Mouse (Mus musculus): ENCODE results near the gene Ptprj.
A peak's percentile ranks its signal among the peaks of the same experiment; 100 is the strongest.

The Ptprj gene

GRCm38 (mm10) chr2:90580236-90581005 lies at the start of gene Ptprj:
Gene Ptprj, minus strand, starts transcription at chr2:90580647.
- peak; percentile 81 for DNase-seq (ENCODE audit: low read depth, low spot score)

- DNase-seq (ENCODE audit: low read depth, low spot score): no peak
These were observed 49.1 kb upstream of the Ptprj start for GRCm38 (mm10) chr2:90629552-90629951.

GRCm38 (mm10) chr2:90628261-90628660 lies 47.8 kb upstream of the Ptprj start:
- no peak for DNase-seq (ENCODE audit: low read depth, low spot score)

GRCm38 (mm10) chr2:90624920-90625319 lies 44.5 kb upstream of the Ptprj start:
- peak; percentile 77 for DNase-seq (ENCODE audit: low read depth, low spot score)

GRCm38 (mm10) chr2:90624339-90624738 lies 43.9 kb upstream of the Ptprj start:
- DNase-seq (ENCODE audit: low read depth, low spot score): no peak

- no peak for DNase-seq (ENCODE audit: low read depth, low spot score)
These were observed 40.4 kb upstream of the Ptprj start for GRCm38 (mm10) chr2:90620815-90621214.

DNA sequence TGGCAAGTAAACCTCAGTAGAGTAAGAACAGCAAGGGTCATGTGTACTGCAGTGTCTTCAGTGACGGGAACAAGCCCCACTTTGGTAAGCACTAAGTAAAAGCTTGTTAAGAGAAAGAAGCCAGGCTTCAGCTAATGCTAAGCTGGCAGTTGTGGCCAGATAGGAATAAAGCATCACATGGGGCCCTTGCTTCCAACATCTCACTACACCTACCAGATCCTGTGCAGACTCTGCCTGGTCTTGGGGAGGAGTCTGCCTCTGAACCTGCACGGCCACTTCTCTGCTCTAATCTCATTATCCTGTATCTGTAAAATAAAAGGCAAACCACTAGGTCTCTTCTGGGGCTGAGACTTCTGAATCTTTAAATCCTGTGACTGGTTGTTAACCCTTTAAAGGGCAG lies 39.2 kb upstream of the Ptprj start:
- no peak for DNase-seq (ENCODE audit: low read depth, low spot score)

DNA sequence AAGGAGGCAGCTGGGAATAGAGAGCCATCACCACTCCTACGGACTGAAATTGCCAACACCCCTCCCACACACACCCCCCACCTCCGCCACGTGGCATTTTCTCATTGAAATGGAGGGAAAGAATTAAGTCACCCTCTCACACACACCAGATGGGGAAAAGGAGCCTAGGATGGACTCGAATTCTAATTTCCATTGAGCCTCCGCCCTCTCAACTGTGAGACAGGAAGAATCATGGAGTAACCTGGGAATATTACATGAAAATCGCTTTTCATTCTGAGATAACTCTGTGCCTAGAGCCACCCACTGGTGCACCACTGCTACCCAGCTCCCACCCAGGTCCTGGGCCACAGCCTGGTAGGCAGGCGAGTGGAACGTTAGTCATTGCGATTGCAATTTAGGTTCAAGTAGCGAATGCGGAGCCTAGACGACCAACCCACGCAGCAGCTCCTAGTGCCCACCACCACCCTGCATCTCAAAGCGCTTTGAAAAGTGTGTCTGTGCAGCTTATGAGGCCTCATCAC lies 34.3 kb upstream of the Ptprj start:
- DNase-seq (ENCODE audit: low read depth, low spot score): no peak

GRCm38 (mm10) chr2:90613591-90613990 lies 33.1 kb upstream of the Ptprj start:
- DNase-seq (ENCODE audit: low read depth, low spot score): no peak

GRCm38 (mm10) chr2:90613006-90613405 lies 32.6 kb upstream of the Ptprj start:
- DNase-seq (ENCODE audit: low read depth, low spot score): no peak

- peak; percentile 82 for DNase-seq (ENCODE audit: low read depth, low spot score)
These were observed 31.6 kb upstream of the Ptprj start for GRCm38 (mm10) chr2:90611959-90612571.

GRCm38 (mm10) chr2:90601056-90601455 lies 20.6 kb upstream of the Ptprj start:
- no peak for DNase-seq (ENCODE audit: low read depth, low spot score)

- DNase-seq (ENCODE audit: low read depth, low spot score): no peak
These were observed 7.7 kb upstream of the Ptprj start for GRCm38 (mm10) chr2:90588141-90588540.

- no peak for DNase-seq (ENCODE audit: low read depth, low spot score)
These were observed 4.1 kb upstream of the Ptprj start for GRCm38 (mm10) chr2:90584506-90584905.

DNA sequence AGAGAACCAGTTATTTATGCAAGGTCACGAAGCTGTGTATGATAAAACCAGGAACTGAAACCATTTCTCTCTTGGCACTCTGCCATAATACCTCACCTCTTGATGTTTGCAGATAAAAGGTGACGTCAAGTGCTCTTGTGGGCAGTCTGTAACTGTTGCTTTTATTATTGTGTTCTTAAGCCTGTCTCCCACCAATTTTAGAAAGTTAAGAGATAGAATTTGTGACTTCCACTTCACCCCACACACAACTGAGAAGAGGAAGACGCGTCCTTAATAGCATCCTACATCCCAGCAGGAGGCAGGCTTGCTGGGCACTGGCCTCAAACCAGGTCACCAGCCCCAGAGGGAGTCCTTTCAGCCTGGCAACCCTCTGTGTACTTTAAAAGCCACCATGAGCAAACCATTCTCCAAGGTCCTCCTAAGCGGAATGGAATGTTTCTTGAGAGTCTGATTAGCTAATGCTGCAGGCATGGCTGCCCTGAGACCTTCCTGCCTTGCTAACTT lies 3.2 kb upstream of the Ptprj start:
- no peak for DNase-seq (ENCODE audit: low read depth, low spot score)

DNA sequence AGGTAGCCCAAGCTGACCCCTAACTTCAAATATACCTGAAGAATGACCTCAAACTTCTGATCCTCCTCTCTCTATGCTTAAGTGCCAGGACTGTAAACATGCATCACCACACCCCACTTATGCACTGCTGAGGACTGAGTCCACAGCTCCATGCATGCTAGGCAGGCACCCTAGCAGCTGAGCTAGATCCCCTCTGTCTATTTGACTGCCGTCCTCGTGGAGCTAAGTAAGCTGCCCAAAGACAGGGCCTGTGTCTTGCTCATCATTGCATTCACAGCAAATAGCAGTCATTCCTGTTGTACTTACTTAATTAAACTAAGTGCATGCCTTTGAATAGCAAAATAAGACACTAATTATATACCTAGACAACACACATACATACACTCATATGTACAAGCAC lies 2.4 kb upstream of the Ptprj start:
- no peak for DNase-seq (ENCODE audit: low read depth, low spot score)

DNA sequence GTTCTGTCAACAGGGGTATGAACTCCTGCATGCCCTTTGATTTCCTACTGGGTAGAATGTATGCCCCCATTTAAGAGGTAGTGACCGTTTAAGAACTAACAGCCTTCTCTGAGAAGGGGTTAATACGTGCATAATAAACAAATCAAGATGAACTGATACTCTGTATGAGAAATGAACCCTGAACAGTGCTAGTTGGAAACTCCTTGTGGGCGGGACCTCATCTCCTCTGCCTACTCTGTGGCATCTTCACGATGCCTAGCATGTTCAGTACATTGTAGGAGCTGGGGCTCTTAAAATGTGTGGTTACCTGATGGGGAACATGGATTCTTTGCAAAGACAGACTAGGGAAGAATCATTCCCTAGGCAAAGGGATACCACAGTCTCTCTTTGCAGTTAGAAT lies 1.9 kb upstream of the Ptprj start:
- DNase-seq (ENCODE audit: low read depth, low spot score): no peak

DNA sequence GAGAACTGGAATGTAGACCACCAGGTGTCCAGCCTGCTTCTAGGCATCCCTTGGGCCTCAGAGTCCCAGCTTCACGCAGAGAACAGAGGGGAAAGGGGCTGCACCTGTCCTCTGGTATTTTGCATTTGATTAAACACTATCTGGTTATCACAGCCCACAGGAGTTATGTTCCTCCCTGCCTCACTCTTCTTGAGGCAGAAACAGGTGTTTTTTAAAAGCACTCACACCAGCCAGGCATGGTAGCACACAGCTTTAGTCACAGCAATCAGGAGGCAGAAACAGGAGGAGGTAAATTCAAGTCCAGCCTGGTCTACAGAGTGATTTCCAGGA lies 1.3 kb upstream of the Ptprj start:
- DNase-seq (ENCODE audit: low read depth, low spot score): no peak

- no peak for DNase-seq (ENCODE audit: low read depth, low spot score)
These were observed 754 bp upstream of the Ptprj start for GRCm38 (mm10) chr2:90581006-90581795.

- DNase-seq (ENCODE audit: low read depth, low spot score): peak; percentile 60
These were observed 665 bp downstream of the Ptprj start for GRCm38 (mm10) chr2:90579728-90580235.

DNA sequence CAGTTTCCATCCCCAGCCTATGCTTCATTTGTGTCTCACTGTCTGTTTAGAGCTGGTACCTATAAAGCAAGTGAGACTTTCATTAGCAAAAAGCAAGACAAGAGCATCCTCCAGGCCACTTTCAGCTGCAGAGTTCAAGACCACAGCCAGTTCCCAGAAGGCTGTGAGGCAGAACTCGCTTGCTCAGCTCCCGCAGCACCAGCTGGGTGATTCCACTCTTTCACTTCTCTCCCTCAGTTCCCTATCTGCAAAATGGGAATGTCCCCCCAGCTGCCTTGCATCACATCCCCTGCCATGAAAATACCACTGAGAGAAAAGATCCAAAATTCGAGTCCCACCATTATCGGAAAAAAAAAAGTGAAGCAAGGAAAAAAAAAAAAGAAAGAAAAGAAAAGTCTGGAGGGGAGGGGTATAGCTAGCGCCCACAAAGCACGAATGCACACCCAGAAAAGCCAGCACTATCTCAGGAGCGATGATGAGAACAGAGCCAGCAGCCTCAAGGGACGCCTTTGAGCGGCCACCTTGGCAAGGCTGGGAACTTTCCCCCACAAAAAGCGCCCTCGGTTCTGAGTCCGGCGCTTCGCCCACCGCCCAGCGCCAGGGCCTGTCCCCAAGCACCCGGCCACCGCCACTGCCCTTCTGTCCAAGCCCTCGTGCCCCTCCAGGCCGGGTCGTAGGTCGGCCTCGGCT lies 1.3 kb downstream of the Ptprj start:
- no peak for DNase-seq (ENCODE audit: low read depth, low spot score)
